Comparison of ENCODE assay signal across 11 mouse cellular contexts in genomic region chr13:94207973-94208372, GRCm38 (mm10).
"Had no signal": no experiment of that assay in that cellular context is flagged by ENCODE, and none has a peak within 500 bp of the region (broad histone marks: within the 10 kb centered on the region; RNA-seq: fewer than 3 reads in every experiment).

No protein-coding gene starts in this region.

- DNase-seq: left cerebral cortex, postnatal 4 days; liver; liver, embryonic 13.5 days; liver, postnatal 0 days; lung, adult 18-20 months; lung, adult 2 months; lung, embryonic 14.5 days; lung, postnatal 10 days; lung, postnatal 14 days; lung, postnatal 36 days; midbrain, embryonic 14.5 days had no signal
